Mouse (Mus musculus) kidney, postnatal 4 days (tissue): ENCODE data around the gene P4ha1.

Experiments
- DNase-seq, 2 experiments: peaks; one replicate each; pipeline ENCODE4 v3.0.0; 2021; ENCODE audit warnings: mixed read lengths in 2 of 2

Gene P4ha1

DNA sequence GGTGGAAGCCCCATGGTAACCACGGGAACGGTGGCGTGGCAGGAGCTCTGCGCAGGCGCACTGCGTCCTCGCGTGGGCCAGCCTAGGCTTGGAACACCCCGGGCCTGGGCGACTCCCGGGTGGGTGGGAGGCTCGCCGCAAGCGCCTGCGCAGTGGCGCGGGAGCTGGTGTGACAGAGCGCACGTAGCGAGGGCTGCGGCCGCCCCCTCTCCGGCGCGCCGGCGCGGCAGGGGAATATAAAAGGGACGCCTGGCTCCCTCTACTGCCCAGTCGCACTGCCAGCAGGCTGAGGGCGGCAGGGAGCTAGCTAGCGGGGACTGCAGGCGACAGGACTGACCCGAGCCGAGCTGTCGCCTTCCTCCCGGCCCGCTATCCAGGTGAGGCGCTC is at the start of gene P4ha1:
Gene P4ha1 (plus strand): TSS at position 197 of the 388 bp plus-strand sequence.
- peak; percentile 99 for DNase-seq

DNA sequence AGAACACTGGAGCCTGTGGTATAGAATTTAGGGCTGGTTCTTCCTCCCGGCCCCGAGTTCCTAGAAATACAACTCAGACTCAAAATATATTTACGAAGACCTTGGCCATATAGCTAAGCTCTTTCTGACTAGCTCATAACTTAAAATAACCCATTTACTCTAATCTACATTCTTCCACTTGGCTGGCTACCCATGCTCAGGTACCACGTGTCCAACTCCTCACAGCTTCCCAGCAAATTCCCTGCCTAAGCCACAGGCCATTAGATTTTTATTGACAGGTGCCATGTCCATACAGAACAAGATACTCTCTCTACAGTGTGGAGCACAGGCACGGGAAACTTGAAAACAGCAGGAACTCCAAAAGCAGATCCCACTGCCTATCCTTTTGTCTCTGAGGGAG is 47.4 kb upstream of the P4ha1 start:
- DNase-seq: no peak

DNA sequence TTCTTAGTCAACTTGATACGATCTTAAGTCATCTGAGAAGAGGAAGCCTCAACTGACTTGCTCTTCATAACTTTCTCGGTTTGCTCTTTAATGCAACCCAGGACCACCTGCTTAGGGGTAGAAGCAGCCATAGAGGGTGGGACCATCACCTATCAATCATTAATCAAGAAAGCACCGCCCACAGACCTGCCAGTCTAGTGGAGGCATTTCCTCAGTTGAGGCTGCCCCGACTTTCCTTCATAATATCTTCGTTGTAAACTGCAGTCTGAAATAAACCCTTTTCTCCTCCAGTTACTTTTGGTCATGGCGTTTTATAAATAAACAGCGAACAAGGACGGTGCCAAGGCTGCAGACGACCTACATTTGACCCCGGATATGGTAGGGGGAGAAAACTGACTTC is 46.0 kb upstream of the P4ha1 start:
- DNase-seq: no peak

DNA sequence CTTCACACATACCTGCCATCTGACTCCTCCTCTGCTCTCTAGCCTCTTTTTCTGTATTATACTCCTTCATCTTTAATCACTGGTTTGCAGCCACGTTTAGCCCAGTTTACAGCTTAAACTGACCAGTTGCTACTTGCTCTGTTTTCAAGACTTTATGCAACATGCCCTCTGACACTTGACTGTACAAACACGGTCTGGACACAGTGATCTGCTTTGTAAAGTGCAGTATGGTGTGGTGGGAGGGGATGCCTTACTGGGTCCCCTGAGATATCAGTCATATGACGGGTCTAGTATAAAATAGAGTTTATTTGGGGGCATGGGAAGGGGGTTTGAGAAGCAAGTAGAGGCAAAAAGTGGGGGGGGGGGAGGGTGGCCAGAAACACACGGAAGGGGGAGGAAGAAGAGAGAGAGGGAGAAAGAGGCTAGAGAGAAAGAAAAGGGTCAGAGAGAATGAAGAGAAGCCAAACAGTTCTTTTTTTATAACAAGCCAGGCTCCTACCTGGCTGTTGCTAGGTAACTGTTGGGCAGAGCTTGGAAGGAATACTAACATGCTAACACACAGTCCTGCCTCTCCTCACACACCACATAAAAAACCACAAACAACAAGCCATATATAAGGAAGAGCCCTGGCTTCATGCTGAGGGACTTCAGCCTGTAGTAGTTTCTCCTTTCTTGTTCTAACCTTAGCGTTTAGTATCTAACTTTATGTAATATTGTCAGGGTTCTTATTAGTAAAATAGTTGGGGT is 45.2 kb upstream of the P4ha1 start:
- no peak for DNase-seq

DNA sequence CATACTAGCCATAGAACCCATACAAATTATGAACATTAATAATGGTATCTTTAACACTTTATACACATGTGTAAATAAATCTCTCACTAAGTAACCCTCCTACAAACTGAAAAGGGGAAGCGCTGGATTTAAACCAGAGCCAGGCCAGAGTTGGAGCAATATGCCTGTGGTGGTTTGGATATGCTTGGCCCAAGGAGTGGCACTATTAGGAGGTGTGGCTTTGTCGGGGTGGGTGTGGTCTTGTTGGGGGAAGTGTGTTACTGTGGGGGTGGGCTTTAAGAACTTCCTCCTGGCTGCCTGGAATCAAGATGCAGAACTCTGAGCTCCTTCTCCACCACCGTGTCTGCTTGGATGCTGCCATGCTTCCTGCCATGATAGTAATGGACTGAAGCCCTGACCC is 39.9 kb upstream of the P4ha1 start:
- DNase-seq: no peak

DNA sequence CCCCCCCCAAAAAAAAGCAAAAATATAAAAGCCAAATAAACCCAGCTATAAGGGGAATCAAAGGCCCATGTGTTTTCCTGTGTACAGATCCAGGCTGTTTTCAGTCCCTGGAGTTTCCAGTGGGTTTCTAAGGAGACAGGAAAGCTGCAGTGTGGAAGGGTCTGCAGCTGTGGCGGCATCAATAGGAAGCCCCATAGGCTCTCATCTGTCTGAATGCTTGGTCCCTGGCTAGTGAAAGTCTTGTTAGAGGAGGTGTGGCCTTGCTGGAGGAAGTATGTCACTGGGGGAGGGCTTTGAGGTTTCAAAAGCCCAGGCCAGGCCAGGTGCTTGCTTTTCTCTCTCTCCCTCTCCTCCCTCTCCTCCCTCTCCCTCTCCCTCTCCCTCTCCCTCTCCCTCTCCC is 39.3 kb upstream of the P4ha1 start:
- DNase-seq: no peak

DNA sequence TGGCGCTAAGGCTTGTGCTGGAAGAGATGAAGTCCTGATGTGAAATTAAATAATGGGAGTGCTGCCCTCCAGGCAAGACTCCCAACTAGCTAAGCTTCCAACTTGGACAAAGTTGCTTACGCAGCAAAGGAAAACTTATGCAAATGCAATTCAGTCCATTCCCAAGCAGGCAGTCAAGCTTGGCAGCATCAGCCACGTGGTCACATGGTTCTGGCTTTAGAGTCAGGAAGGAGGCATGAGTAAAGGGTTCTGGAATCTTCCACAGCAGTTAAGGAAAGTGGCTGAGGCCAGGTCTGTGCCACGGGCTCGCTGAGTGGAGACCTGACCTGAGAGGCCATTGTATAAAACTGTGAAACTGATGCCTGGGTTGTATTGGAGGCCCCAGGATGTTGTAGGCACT is 37.6 kb upstream of the P4ha1 start:
- peak; percentile 52 to 72 for DNase-seq

DNA sequence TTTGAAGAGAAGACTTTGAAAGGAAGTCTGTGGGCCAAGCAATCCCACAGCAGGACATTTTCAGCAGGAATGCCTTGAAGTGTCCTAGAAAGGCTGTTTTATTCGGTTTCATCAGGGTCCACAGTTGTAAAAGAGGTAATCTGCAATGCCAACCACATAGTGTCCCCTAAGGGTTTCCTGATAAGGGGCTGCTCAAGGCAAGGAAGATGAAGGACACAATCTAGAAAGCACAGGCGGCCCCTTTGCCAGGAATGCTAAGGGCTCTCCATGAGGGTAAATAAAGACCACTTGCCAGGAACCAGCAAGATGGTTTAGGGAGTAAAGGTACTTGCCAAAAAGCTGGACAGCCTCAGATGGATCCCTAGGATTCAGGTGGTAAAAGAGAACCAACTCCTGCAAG is 35.8 kb upstream of the P4ha1 start:
- no peak for DNase-seq

DNA sequence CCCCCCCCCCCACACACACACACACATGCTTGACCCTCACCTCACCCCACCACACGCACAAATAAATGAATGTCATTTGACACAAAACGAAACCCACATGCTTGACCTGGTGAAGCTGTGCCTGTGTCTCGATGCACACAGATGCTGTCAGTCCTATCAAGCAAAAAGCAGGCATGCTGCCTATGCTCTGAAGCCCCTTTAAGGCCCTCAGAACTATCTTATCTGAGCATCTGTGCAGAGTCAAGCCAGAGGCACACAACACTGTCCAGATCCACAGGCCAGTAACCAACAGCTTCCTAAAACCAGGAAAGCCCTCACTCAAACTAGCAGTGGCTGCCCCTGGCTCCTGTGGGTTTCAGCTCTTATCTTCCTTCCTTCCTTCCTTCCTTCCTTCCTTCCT is 35.4 kb upstream of the P4ha1 start:
- no peak for DNase-seq

DNA sequence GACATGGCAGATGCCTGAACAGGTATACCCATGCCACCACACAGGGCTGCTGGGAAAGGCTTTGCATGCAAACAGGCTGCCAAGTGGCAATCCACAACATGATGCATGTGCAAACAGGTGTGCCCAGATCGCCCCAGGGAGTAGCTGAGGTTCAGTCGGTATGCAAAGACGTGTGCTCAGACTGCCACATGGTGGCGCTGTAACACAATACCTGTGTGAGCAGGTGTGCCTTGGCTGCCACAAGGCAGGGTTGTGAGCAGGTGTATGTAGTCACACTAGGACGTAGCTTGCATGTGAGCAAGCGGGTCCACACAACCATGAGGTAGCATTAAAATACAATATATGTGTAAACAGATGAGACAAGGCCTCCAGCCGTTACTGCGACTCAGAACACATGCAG is 34.0 kb upstream of the P4ha1 start:
- peak; percentile 52 to 66 for DNase-seq

DNA sequence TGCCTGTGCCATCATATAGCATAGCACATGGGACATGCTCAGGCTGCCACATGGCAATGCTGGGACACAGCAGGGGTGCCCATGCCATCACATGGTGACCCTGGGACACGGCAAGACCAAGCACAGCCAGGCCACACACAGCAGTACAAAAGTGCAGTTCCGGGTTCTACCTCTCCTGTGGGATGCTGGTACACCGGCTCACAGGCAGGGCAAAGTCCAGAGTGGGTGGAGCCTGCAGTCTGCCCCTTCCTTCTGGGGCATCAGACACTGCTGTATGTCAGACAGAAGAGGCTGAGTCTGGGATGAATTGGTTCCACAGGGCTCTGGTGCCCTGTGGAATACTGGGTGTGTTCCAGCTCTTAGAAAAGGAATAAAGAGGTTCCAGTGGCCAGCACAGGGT is 31.6 kb upstream of the P4ha1 start:
- DNase-seq: peak; percentile 57 to 75

DNA sequence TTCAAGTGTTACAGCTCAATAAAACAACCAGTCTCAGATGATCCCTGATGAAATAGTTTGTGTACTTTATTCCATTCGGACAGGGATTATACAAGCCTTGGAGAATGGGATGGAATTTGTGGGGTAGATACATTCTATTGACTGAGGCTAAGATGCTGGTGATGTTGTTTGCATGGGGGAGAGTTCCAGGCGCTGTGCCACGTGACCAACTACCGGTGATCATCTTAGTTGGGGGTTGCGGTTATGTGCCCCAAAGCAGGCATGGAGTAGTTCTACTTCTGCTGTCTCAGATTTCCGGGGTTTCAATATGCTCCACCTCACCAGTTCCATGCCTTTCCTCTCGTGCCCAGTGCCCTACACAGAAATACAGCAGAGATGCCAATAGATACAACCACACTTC is 31.0 kb upstream of the P4ha1 start:
- DNase-seq: no peak

DNA sequence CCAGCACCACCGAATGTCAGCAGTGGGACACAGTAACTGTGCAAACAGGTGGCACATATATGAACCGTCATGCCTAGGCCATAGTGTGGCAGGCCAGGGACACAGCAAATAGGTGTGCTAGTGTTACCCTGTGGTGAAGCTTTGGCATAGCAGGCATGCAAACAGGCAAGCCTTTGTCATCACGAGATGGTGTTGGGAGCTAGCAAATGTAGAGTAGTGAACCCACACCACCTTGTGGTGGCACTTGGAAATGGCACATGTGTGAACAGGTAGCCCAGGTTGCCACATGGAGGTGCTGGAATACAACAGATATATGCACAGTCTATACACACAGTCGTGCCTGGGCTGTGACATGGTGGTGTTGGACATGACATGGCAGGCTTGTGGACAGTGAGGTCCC is 30.5 kb upstream of the P4ha1 start:
- peak; percentile 87 to 91 for DNase-seq

DNA sequence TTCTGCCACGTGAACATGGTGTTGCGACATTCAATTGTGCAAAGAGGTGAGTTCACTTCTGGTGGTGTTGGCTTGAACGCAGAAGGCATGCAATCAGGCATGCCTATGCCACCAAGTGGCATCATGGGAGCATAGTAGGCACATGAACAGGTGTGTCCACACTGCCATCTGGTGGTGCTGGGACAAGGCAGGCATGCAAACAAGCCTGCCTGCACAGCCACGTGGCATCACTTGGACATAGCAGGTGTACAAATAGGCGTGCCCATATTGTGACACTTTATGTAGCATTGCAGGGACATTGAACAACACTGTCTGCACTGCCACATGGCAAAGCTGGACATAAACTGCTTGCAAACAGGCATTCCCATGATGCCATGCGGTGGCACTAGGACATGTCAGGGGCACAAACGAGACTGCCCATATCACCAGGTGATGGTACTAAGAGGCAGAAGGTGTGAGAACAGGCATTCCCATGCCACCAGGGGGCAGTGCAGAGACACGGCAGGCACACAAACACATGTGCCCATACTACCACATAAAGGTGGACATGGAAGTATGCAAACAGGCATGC is 27.8 kb upstream of the P4ha1 start:
- DNase-seq: peak; percentile 83 to 87

DNA sequence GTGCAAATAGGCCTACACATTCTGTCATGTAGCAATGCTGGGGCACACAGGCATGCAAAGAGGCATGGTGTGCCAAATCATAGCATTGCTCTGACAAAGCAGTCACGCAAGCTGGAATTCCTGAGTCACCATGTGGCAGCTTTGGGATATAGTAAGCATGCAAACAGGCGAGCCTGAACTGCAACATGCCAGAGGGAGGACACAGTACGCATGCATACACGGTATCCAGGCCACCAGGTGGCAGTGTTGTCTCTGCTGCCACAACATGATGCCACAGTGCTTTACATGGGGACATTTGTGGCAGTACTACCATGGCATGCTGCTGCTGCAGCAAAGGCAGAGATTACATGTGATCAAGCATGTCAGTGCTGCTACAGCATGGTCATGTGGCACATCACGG is 26.8 kb upstream of the P4ha1 start:
- DNase-seq: peak; percentile 91 to 92

DNA sequence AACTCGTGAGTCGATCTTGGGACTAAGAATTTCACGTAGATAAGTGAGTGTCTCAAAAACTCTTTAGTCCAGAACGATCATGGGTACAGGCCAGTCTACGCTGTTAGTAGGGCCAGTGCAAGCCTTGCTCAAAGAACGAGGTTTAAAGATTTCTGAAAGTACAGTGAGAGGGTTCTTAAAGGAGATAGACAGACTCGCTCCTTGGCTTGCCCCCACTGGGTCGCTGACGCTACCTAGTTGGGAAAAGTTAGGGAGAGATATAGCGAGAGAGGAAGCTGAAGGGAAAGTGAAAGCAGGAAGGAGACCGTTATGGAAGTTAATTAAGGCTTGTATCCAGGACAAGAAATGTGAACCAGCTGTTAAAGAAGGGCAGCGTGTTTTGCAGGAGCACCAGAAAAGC is 20.4 kb upstream of the P4ha1 start:
- peak in 1 of 2 experiments; percentile 14 for DNase-seq

DNA sequence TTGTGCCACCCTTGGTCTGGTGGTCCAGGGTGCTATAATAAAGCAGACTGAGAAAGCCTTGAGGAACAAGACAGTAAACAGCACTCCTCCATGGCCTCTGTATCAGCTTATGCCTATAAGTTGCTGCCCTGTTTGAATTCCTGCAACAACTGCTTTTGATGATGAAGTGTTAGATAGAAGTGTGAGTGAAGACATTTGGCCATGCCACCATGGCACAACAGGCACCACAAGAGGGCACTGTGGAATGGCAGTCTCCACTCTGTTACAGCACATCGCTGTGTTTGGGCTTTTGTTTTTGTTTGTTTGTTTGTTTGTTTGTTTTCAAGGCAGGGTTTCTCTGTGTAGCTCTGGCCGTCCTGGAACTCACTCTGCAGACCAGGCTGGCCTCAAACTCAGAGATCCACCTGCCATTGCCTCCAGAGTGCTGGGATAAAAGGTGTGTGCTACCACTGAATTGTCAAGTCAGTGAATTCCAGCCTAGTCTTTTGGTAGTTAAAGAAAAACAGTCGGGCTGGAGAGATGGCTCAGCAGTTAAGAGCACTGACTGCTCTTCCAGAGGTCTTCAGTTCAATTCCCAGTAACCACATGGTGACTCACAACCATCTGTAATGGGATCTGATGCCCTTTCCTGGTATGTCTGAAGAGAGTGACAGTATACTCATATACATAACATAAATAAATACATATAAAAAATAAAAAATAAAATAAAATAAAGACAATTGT is 13.9 kb upstream of the P4ha1 start:
- peak; percentile 68 for DNase-seq

DNA sequence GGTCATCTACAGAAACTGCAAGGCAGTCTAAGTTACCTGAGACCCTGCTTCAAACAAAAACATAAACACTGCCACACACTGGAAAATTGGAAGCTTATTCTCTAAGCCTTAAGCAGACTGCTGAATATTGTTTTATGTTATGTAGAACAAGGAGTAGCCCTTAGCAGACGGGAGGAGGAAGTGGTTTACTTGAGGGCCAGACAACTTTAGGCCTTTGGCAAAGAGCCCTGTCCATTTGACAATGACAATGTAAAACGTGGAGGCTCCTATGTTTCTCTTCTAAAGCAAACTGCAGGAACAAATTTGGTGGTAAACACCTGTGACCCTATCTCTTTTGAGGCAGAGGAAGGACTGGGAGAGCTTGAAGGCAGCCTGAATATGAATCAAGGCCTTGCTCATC is 13.0 kb upstream of the P4ha1 start:
- DNase-seq: peak in 1 of 2 experiments; percentile 43

DNA sequence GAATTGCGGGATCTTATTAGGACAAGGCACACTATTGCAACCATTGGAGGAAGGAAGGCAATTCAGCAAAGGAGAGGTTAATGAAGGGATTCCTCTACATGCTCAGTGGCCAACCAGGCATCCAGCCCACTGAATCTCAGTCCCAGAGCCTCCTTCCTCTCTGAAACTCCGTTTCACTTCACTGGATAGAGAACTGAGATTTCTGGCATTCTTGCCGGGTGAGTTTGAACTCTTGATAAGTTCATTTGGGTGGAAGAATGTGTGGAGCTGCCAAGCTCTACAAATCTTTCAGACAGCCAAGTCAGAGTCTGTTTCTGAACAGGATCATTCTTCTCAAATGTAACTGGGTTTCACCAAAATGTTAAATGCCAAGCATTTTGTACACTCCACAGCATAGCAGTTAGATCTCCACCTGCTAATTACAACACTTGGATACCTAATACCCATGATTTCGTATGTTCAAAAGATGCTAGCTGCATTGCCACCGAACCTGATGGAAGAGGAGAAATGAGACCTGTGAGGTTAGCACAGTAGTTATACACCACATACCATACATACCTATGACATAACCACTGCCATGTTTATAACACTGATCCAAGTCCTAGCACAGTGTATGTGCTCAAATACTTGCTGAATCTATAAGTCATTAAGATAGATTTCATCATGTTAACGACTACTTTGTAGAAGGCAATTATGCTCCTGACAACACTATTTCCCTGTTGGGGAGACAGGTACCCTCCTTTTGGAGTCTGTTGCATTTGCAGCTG is 12.2 kb upstream of the P4ha1 start:
- DNase-seq: peak; percentile 61 to 75

DNA sequence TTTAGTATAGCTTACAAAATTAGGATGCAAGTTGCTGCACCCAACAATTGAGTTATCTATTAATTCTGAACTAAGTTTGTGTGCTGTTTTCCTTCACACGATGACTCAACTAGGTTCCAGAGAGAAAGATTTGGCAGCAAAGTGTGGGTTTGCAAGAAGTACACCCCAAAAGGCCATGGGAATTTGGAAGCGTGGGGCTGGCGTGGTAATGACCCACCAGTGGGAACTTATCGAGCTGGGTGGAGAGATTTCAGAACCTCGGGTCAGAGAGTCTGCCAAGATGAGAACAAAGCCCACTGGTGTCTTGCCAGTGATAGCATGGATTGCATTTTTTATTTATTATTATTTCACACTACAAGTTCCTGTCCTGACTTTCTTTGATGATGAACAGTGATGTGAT is 11.2 kb upstream of the P4ha1 start:
- DNase-seq: no peak

DNA sequence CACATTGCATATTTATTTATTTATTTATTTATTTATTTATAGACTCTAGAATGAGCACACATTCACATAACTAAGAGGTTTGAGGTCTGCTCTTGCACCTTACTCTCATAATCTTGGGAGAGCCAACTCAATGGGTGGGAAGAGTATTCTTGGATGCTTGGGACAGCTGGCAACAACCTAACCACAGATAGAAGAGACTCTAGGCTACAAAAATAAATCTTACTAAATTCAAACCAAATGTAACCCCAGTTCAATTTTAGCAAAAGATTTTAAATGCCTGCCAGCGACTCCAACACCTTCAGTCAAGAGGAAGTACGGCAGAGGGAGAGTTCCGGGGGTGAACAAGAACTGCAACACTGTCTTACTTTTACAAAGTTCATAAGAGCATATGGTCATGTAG is 2.0 kb upstream of the P4ha1 start:
- no peak for DNase-seq

DNA sequence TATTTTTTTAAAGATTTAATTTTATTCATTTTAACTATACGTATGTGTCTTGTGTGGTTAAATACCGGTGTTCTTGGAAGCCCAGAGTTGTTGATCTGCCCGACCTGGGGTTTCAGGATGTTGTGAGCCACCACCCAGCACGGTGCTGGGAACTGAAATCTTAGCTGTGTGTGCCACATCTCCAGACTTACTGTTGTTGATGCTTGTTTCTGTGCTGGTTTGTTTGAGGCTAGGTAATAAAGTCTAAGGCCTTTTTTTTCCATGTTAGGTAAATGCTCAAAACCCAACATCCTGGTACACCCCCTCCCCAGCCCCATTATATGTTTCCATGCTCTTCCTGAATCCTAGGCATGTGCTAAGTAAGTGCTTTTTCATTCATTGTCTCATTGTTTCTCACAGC is 825 bp upstream of the P4ha1 start:
- DNase-seq: no peak

DNA sequence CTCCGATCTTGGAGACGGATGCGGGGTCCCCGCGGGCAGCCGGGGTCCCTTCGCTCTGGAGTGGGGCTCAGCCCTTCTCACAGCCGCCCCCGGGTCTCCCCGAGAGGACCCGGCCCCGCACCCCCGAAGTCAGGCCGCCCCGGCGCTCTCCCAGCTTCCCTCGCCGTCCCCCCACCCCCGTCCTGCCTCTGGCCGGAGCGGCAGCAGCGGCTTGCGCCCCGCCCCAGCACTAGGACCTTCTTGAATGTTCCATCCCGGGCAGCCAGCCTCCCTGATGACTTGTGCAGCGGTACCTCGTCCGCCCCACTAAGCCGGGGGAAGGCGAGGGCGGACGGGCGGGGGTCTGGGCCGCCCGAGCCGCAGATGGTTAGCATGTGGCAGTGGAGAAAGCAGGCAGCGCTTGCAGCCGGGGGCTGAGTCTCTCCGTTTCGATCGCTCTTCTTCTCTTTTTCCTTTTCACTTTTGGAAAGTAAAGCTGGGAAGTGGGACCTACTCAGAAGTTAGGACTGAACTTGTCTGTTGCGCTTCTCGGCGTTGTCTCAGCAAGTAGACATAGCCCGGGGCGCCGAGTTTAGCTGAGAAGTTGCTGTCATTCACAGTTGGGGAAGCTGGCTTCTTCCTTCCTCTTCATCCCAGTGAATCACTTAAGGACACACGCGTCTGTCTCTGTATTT is 529 bp downstream of the P4ha1 start:
- DNase-seq: peak; percentile 80 to 89
